Mouse (Mus musculus): Measurements from ENCODE around the gene Gm21103. TPM values are rescaled to one million over a fixed set of nuclear protein-coding genes. Genes with fewer than 3 reads are reported as not detected.
"Not testable (repeated sequence)": the region's sequence is repeated elsewhere in the genome, so short reads cannot be mapped to it uniquely, and the experiment has no call there.

Gene Gm21103
- not detected in 2 replicates for total RNA-seq (2017)

DNA sequence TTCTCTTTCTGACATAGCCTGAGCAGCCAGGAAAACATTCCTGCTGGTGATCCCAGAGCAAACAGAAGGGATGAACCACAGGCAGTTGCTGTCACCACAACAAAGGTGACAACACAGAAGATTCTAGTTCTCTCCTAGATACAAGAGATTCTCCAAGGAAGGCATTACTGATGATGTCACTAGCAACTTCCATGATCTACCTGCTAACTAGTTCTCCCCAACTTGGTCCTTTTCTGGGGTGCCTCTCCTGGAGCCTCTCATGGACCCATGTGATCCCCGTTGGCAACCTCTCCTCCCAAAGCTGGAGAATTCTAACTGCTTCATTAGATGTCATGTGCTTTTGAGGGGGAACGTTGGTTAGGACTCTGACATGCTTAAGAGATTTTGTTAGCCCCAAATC, at the start of gene Gm21103:
Gm21103 (minus strand) TSS at position 101 of the 400 bp plus-strand sequence.
- ATAC-seq (replicated peaks; ENCODE audit: low read depth, poor library complexity, severe bottlenecking): not testable (repeated sequence)

DNA sequence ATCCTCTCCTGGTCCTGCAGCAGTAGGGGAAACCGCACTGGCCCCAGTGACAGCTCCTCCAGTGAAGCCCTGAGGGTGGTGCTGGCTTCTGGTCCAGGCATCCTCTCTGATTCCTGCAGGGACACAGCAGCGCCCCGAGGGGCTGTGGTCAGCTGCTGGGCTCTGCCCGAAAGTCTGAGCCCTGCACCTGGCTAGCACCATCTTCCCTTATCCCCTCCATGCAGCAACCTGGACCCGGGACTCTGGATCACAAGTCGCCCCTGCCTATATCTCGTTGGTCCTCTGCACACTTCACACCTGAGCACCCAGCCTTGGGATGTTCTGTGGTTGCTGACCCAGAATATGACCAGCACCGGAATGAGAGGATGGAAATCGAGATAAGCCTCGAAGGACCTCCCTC, 38.9 kb upstream of the Gm21103 start, which contains the start of gene Gm3618:
Gm3618 (minus strand) TSS at position 101 of the 400 bp plus-strand sequence.
- not testable (repeated sequence) for ATAC-seq (replicated peaks; ENCODE audit: low read depth, poor library complexity, severe bottlenecking)

GRCm38 (mm10) chr14:6286931-6287715, 17.5 kb downstream of the Gm21103 start, which contains the start of gene Gm3411:
Gene Gm3411 (minus strand): TSS chr14:6287250.
- not testable (repeated sequence) for ATAC-seq (replicated peaks; ENCODE audit: low read depth, poor library complexity, severe bottlenecking)

Other genes starting within 250 kb of the Gm21103 start
- gene Gm6337, start 246.6 kb downstream of the Gm21103 start, total RNA-seq (2017): not detected in 2 replicates
- not detected in 2 replicates for gene Gm8206, start 210.9 kb downstream of the Gm21103 start, total RNA-seq (2017)
- gene Gm3468, start 196.2 kb downstream of the Gm21103 start, total RNA-seq (2017): 0.55 and 0.97 TPM in 2 replicates
- gene Gm3476, start 179.0 kb downstream of the Gm21103 start, total RNA-seq (2017): not detected in 2 replicates
- gene Gm21560, start 85.6 kb downstream of the Gm21103 start, total RNA-seq (2017): not detected in 2 replicates
- gene Gm3411, start 17.6 kb downstream of the Gm21103 start, total RNA-seq (2017): not detected in 2 replicates
- gene Gm3618, start 38.8 kb upstream of the Gm21103 start, total RNA-seq (2017): not detected in 2 replicates
- not detected in 2 replicates for gene Gm16440, start 85.5 kb upstream of the Gm21103 start, total RNA-seq (2017)
- not detected in 2 replicates for gene Gm3591, start 107.6 kb upstream of the Gm21103 start, total RNA-seq (2017)
- not detected in 2 replicates for gene Gm3594, start 139.8 kb upstream of the Gm21103 start, total RNA-seq (2017)
- not detected in 2 replicates for gene Gm8356, start 232.4 kb upstream of the Gm21103 start, total RNA-seq (2017)